Mouse (Mus musculus): ENCODE results near the gene Ube2s.
"Not testable (repeated sequence)": the region's sequence is repeated elsewhere in the genome, so short reads cannot be mapped to it uniquely, and the experiment has no call there.

Gene Ube2s

GRCm38 (mm10) chr7:4811842-4812302 lies 518 bp downstream of the Ube2s start:
- Histone ChIP-seq H3K27me3 (ENCODE audit: insufficient read depth, low read length) (no peaks in the 10 kb centered on the region), H3K9me3 (ENCODE audit: low read length) (no peaks in the 10 kb centered on the region), H3K4me3 (replicated peaks; ENCODE audit: low read length) (peak overlapping the region; percentile 100), H3K4me1 (replicated peaks; ENCODE audit: low read depth, low read length) (peaks cover 69% of the 10 kb centered on the region), H3K36me3 (ENCODE audit: insufficient read depth, low read length) (peaks cover 64% of the 10 kb centered on the region)
- TF ChIP-seq CTCF (conservative IDR thresholded peaks at IDR 0.05; ENCODE audit: low read length): no peak

GRCm38 (mm10) chr7:4811131-4811530 lies 1.3 kb downstream of the Ube2s start:
- H3K9me3 ChIP-seq (ENCODE audit: low read length): not testable (repeated sequence)
- peak overlapping the region; percentile 100 for H3K4me3 ChIP-seq (replicated peaks; ENCODE audit: low read length)

GRCm38 (mm10) chr7:4806716-4807115 lies 5.7 kb downstream of the Ube2s start:
- peak; percentile 63 for TF ChIP-seq CTCF (conservative IDR thresholded peaks at IDR 0.05; ENCODE audit: low read length)
- TF ChIP-seq POU5F1 (IDR thresholded peaks at IDR 0.05; ENCODE audit: borderline replicate concordance, low read length): no peak
- Histone ChIP-seq H3K9me3 (ENCODE audit: low read length) (no peaks in the 10 kb centered on the region), H3K36me3 (ENCODE audit: insufficient read depth, low read length) (peaks cover 84% of the 10 kb centered on the region), H3K27me3 (ENCODE audit: insufficient read depth, low read length) (no peaks in the 10 kb centered on the region), H3K4me1 (replicated peaks; ENCODE audit: low read depth, low read length) (peaks cover 58% of the 10 kb centered on the region), H3K4me3 (replicated peaks; ENCODE audit: low read length) (no peak overlapping the region)

More at GRCm38 (mm10) chr7:4811131-4811530, 1.3 kb downstream of the Ube2s start:
- not testable (repeated sequence) for H3K27me3 ChIP-seq (ENCODE audit: insufficient read depth, low read length)
- Histone ChIP-seq H3K4me1 (replicated peaks; ENCODE audit: low read depth, low read length) (peaks cover 70% of the 10 kb centered on the region), H3K36me3 (ENCODE audit: insufficient read depth, low read length) (peaks cover 72% of the 10 kb centered on the region)

GRCm38 (mm10) chr7:4802247-4802646 lies 10.1 kb downstream of the Ube2s start:
- H3K4me1 ChIP-seq (replicated peaks; ENCODE audit: low read depth, low read length): peaks cover 26% of the 10 kb centered on the region
- H3K36me3 ChIP-seq (ENCODE audit: insufficient read depth, low read length): peaks cover 62% of the 10 kb centered on the region
- no peaks in the 10 kb centered on the region for H3K9me3 ChIP-seq (ENCODE audit: low read length)
- H3K27me3 ChIP-seq (ENCODE audit: insufficient read depth, low read length): no peaks in the 10 kb centered on the region
- no peak for TF ChIP-seq NANOG (IDR thresholded peaks at IDR 0.05; ENCODE audit: borderline replicate concordance, low read length)
- no peak for TF ChIP-seq POU5F1 (IDR thresholded peaks at IDR 0.05; ENCODE audit: borderline replicate concordance, low read length)
- no peak for TF ChIP-seq CTCF (conservative IDR thresholded peaks at IDR 0.05; ENCODE audit: low read length)
- H3K4me3 ChIP-seq (replicated peaks; ENCODE audit: low read length): no peak overlapping the region

GRCm38 (mm10) chr7:4795767-4796433 lies 16.5 kb downstream of the Ube2s start:
- H3K9me3 ChIP-seq (ENCODE audit: low read length): no peaks in the 10 kb centered on the region
- no peak overlapping the region for H3K4me3 ChIP-seq (replicated peaks; ENCODE audit: low read length)
- H3K27me3 ChIP-seq (ENCODE audit: insufficient read depth, low read length): no peaks in the 10 kb centered on the region
- TF ChIP-seq CTCF (conservative IDR thresholded peaks at IDR 0.05; ENCODE audit: low read length) (peak; percentile 43; the same call in 1 of the 2 replicates), POU5F1 (IDR thresholded peaks at IDR 0.05; ENCODE audit: borderline replicate concordance, low read length) (no peak)
- peaks cover 39% of the 10 kb centered on the region for H3K4me1 ChIP-seq (replicated peaks; ENCODE audit: low read depth, low read length)
- H3K36me3 ChIP-seq (ENCODE audit: insufficient read depth, low read length): peaks cover 56% of the 10 kb centered on the region

GRCm38 (mm10) chr7:4794631-4795168 lies 17.7 kb downstream of the Ube2s start:
- Histone ChIP-seq H3K9me3 (ENCODE audit: low read length) (no peaks in the 10 kb centered on the region), H3K4me3 (replicated peaks; ENCODE audit: low read length) (peak overlapping the region; percentile 91), H3K36me3 (ENCODE audit: insufficient read depth, low read length) (peaks cover 56% of the 10 kb centered on the region), H3K27me3 (ENCODE audit: insufficient read depth, low read length) (no peaks in the 10 kb centered on the region), H3K4me1 (replicated peaks; ENCODE audit: low read depth, low read length) (peaks cover 45% of the 10 kb centered on the region)
- TF ChIP-seq POU5F1 (IDR thresholded peaks at IDR 0.05; ENCODE audit: borderline replicate concordance, low read length) (no peak), CTCF (conservative IDR thresholded peaks at IDR 0.05; ENCODE audit: low read length) (no peak), NANOG (IDR thresholded peaks at IDR 0.05; ENCODE audit: borderline replicate concordance, low read length) (no peak)

- H3K36me3 ChIP-seq (ENCODE audit: insufficient read depth, low read length): peaks cover 56% of the 10 kb centered on the region
- H3K9me3 ChIP-seq (ENCODE audit: low read length): no peaks in the 10 kb centered on the region
- H3K4me1 ChIP-seq (replicated peaks; ENCODE audit: low read depth, low read length): peaks cover 47% of the 10 kb centered on the region
- peak overlapping the region; percentile 91 for H3K4me3 ChIP-seq (replicated peaks; ENCODE audit: low read length)
- TF ChIP-seq POU5F1 (IDR thresholded peaks at IDR 0.05; ENCODE audit: borderline replicate concordance, low read length) (no peak), NANOG (IDR thresholded peaks at IDR 0.05; ENCODE audit: borderline replicate concordance, low read length) (no peak), CTCF (conservative IDR thresholded peaks at IDR 0.05; ENCODE audit: low read length) (no peak)
- no peaks in the 10 kb centered on the region for H3K27me3 ChIP-seq (ENCODE audit: insufficient read depth, low read length)
These were observed 18.7 kb downstream of the Ube2s start for GRCm38 (mm10) chr7:4793674-4794073.

GRCm38 (mm10) chr7:4793248-4793647 lies 19.1 kb downstream of the Ube2s start:
- not testable (repeated sequence) for H3K27me3 ChIP-seq (ENCODE audit: insufficient read depth, low read length); H3K9me3 ChIP-seq (ENCODE audit: low read length)
- Histone ChIP-seq H3K4me3 (replicated peaks; ENCODE audit: low read length) (peak overlapping the region; percentile 91), H3K4me1 (replicated peaks; ENCODE audit: low read depth, low read length) (peaks cover 51% of the 10 kb centered on the region), H3K36me3 (ENCODE audit: insufficient read depth, low read length) (peaks cover 52% of the 10 kb centered on the region)

Measured in E14TG2a.4 (cell line).